Comparison of ENCODE assay signal across 7 mouse cellular contexts in genomic region chr11:78178859-78179437, GRCm38 (mm10). TPM values are rescaled to one million over a fixed set of nuclear protein-coding genes. Genes with fewer than 3 reads are reported as not detected.
DNase-seq lines count a peak whose midpoint lies in the region; ATAC-seq and TF ChIP-seq lines count a peak whose summit lies in the region.

No protein-coding gene starts in this region.

- peak; percentile 86 for DNase-seq in CH12.LX (ENCODE audit: extremely low read depth)
- peak; percentile 76 for DNase-seq in MEL-GATA-1-ER (ENCODE audit: extremely low read depth, low read depth)
- DNase-seq in embryonic facial prominence, embryonic 10.5 days (ENCODE audit: low spot score): peak; percentile 68
- DNase-seq in heart, postnatal 14 days: peak; percentile 46 to 69
- peak; percentile 70 for DNase-seq in layer of hippocampus, adult 9-11 months
- peak; percentile 81 for DNase-seq in lung, postnatal 36 days

- TF ChIP-seq RAD21 in CH12.LX (IDR thresholded peaks at IDR 0.05; ENCODE audit: low read depth, low read length): no peak

- no peaks in the 10 kb centered on the region for H3K9me3 ChIP-seq in CH12.LX (replicated peaks; ENCODE audit: low read length)
- no peaks in the 10 kb centered on the region for H3K9me3 ChIP-seq in embryonic facial prominence, embryonic 10.5 days
- H3K9me3 ChIP-seq in stomach, embryonic 16.5 days (replicated peaks; ENCODE audit: control insufficient read depth, low read length): no peaks in the 10 kb centered on the region

- intact Hi-C loops in heart, postnatal 14 days (cut with DNase I): loop anchor here (2.0 to 5.0 kb wide), 2 partner anchors 120 to 352 kb away; no protein-coding TSS in a partner anchor

- TF ChIP-seq CTCF in CH12.LX (conservative IDR thresholded peaks at IDR 0.05 in 1 of 2, IDR thresholded peaks at IDR 0.05 in 1 of 2; ENCODE audit: low read depth in 2 of 2, low read length in 2 of 2): 0 out of 4 replicates have a peak, but pooled peaks of 1 of the 2 experiments have one; percentile 10

- TF ChIP-seq POLR2A in CH12.LX (IDR thresholded peaks at IDR 0.05; ENCODE audit: low read depth, low read length): peak; percentile 69

- dilution Hi-C loops in CH12.LX (cut with MboI; ENCODE audit: extremely low pct_ligation_motif_present, extremely low pct_unique_long_range_greater_than_20kb, low sequenced_read_pairs): no loop called here

- no peak for ATAC-seq in stomach, embryonic 16.5 days (ENCODE audit: insufficient read depth, low FRiP score)

- WGBS in embryonic facial prominence, embryonic 10.5 days: under 1% methylated on average over 29 of the region's 29 CpGs
- WGBS in stomach, embryonic 16.5 days: 2% methylated on average over 29 of the region's 29 CpGs

- no peak for TF ChIP-seq EP300 in CH12.LX (IDR thresholded peaks at IDR 0.05; ENCODE audit: low read length)

- H3K4me2 ChIP-seq in CH12.LX (ENCODE audit: insufficient read depth, low read depth, poor library complexity, severe bottlenecking): peak overlapping the region; percentile 59
- H3K4me2 ChIP-seq in stomach, embryonic 16.5 days (ENCODE audit: low read depth, low read length): peak overlapping the region; percentile 94

- in situ Hi-C loops in CH12.LX (cut with MboI; ENCODE audit: low pct_ligation_motif_present, low pct_unique_long_range_greater_than_20kb, low sequenced_read_pairs): loop anchor here (5.0 to 10.0 kb wide), 3 partner anchors 122 to 352 kb away; no protein-coding TSS in a partner anchor

- peaks cover 13 to 59% of the 10 kb centered on the region in 2 experiments for H3K4me1 ChIP-seq in CH12.LX (ENCODE audit: control insufficient read depth in 1 of 2, insufficient read depth in 2 of 2)
- H3K4me1 ChIP-seq in embryonic facial prominence, embryonic 10.5 days: peaks cover 73% of the 10 kb centered on the region
- peaks cover 49% of the 10 kb centered on the region for H3K4me1 ChIP-seq in stomach, embryonic 16.5 days (ENCODE audit: control insufficient read depth, insufficient read depth, low read length)

- H3K27me3 ChIP-seq in CH12.LX (replicated peaks): no peaks in the 10 kb centered on the region
- no peaks in the 10 kb centered on the region for H3K27me3 ChIP-seq in embryonic facial prominence, embryonic 10.5 days (replicated peaks; ENCODE audit: low read depth, poor library complexity, severe bottlenecking)
- no peaks in the 10 kb centered on the region for H3K27me3 ChIP-seq in stomach, embryonic 16.5 days (ENCODE audit: control insufficient read depth, insufficient read depth, low read length)

- peaks cover 38% of the 10 kb centered on the region for H3K79me2 ChIP-seq in CH12.LX (replicated peaks; ENCODE audit: control insufficient read depth, extremely low read depth, insufficient read depth, poor library complexity, severe bottlenecking)

- peak overlapping the region; percentile 53 to 72 (median 65) for H3K4me3 ChIP-seq in CH12.LX (replicated peaks in 1 of 3; ENCODE audit: low read depth in 2 of 3, low read length in 2 of 3, poor library complexity in 1 of 3)
- H3K4me3 ChIP-seq in embryonic facial prominence, embryonic 10.5 days: peak overlapping the region; percentile 70
- peak overlapping the region; percentile 70 for H3K4me3 ChIP-seq in stomach, embryonic 16.5 days (replicated peaks; ENCODE audit: low read length)

- peak overlapping the region; percentile 61 for H3K9ac ChIP-seq in CH12.LX (ENCODE audit: insufficient read depth, low read depth)
- H3K9ac ChIP-seq in stomach, embryonic 16.5 days (ENCODE audit: low read length): peak overlapping the region; percentile 88

- peaks cover 26 to 40% of the 10 kb centered on the region in 2 experiments for H3K36me3 ChIP-seq in CH12.LX (replicated peaks in 1 of 2; ENCODE audit: control insufficient read depth in 1 of 2, insufficient read depth in 1 of 2, low read length in 1 of 2)
- peaks cover 41% of the 10 kb centered on the region for H3K36me3 ChIP-seq in embryonic facial prominence, embryonic 10.5 days (replicated peaks)
- peaks cover 8% of the 10 kb centered on the region; the same call in 1 of the 2 replicates for H3K36me3 ChIP-seq in stomach, embryonic 16.5 days (ENCODE audit: control insufficient read depth, insufficient read depth, low read length)

- peak overlapping the region; percentile 94 for H3K27ac ChIP-seq in CH12.LX (ENCODE audit: insufficient read depth, low read depth)
- H3K27ac ChIP-seq in embryonic facial prominence, embryonic 10.5 days (replicated peaks): peak overlapping the region; percentile 92
- H3K27ac ChIP-seq in stomach, embryonic 16.5 days (ENCODE audit: low read length): peak overlapping the region; percentile 99

TF ChIP-seq in CH12.LX, 34 proteins besides CTCF, POLR2A, EP300 and RAD21 (continues in another document):
- TF ChIP-seq USF1 (IDR thresholded peaks at IDR 0.05; ENCODE audit: low read depth, low read length): no peak
- TF ChIP-seq ZC3H11A (IDR thresholded peaks at IDR 0.05; ENCODE audit: low read depth, low read length): no peak
- TF ChIP-seq MEF2A (IDR thresholded peaks at IDR 0.05; ENCODE audit: borderline replicate concordance, low read depth, low read length): peak; percentile 64
- TF ChIP-seq ZKSCAN1 (IDR thresholded peaks at IDR 0.05; ENCODE audit: borderline replicate concordance, low read depth, low read length): no peak; the same call in 1 of the 2 replicates
- TF ChIP-seq USF2 (conservative IDR thresholded peaks at IDR 0.05; ENCODE audit: low read depth, low read length): no peak; the same call in none of the 2 replicates
- TF ChIP-seq MAFK (IDR thresholded peaks at IDR 0.05; ENCODE audit: insufficient replicate concordance, low read length): no peak
- TF ChIP-seq HCFC1 (IDR thresholded peaks at IDR 0.05; ENCODE audit: low read depth, low read length): no peak
- no peak for TF ChIP-seq SMC3 (IDR thresholded peaks at IDR 0.05; ENCODE audit: low read depth, low read length)
- TF ChIP-seq BHLHE40 (IDR thresholded peaks at IDR 0.05; ENCODE audit: low read depth, low read length): peak; percentile 98
- no peak for TF ChIP-seq PAX5 (IDR thresholded peaks at IDR 0.05; ENCODE audit: low read length)
- TF ChIP-seq MXI1 (IDR thresholded peaks at IDR 0.05; ENCODE audit: low read depth, low read length): peak; percentile 95
- no peak for TF ChIP-seq IRF4 (IDR thresholded peaks at IDR 0.05; ENCODE audit: low read depth, low read length)
- TF ChIP-seq POLR2AphosphoS2 (IDR thresholded peaks at IDR 0.05; ENCODE audit: low read depth, low read length): no peak; the same call in 1 of the 2 replicates
- TF ChIP-seq CHD1 (IDR thresholded peaks at IDR 0.05; ENCODE audit: low read depth, low read length): no peak
- no peak for TF ChIP-seq JUND (conservative IDR thresholded peaks at IDR 0.05; ENCODE audit: low read depth, low read length)
- TF ChIP-seq NELFE (IDR thresholded peaks at IDR 0.05; ENCODE audit: low read depth, low read length): no peak
- no peak; the same call in 1 of the 2 replicates for TF ChIP-seq TBP (conservative IDR thresholded peaks at IDR 0.05; ENCODE audit: low read depth, low read length)
- TF ChIP-seq E2F4 (IDR thresholded peaks at IDR 0.05; ENCODE audit: insufficient replicate concordance, low read depth, low read length): no peak
- peak; percentile 83; the same call in 1 of the 2 replicates for TF ChIP-seq MYC (IDR thresholded peaks at IDR 0.05; ENCODE audit: low read depth, low read length)
- no peak; the same call in 1 of the 2 replicates for TF ChIP-seq ZMIZ1 (IDR thresholded peaks at IDR 0.05; ENCODE audit: low read depth, low read length)
- TF ChIP-seq SIN3A (IDR thresholded peaks at IDR 0.05; ENCODE audit: low read length): no peak; the same call in 1 of the 2 replicates

RNA-seq across cellular contexts. Expression of gene Tlcd1, which starts 2.4 kb away (rescaled TPM):
- total RNA-seq in CH12.LX (2012; rRNA removed) (16.4 and 20.3 TPM in 2 replicates), CH12.LX (2014; rRNA removed) (18.2 and 20.3 TPM in 2 replicates)
- 15.6 and 19.1 TPM in 2 replicates for polyA plus RNA-seq in CH12.LX (2012; ENCODE audit: insufficient read length, low read depth)
- polyA plus RNA-seq in embryonic facial prominence, embryonic 10.5 days (2016; fragmentation: Nextera tagmentation; extraction: Ambion mirVana): 8.8 and 9.2 TPM in 2 replicates
- total RNA-seq in heart, postnatal 14 days (2021): 1 to 10 TPM; 6.5 to 7.6 TPM
- 32.5 and 32.8 TPM in 2 replicates for polyA plus RNA-seq in stomach, embryonic 16.5 days (2015; fragmentation: Nextera tagmentation; extraction: Ambion mirVana)

RNA-seq across cellular contexts. Expression of gene Nek8, which starts 2.5 kb away (rescaled TPM):
- total RNA-seq in CH12.LX (2012; rRNA removed): 6.7 and 7.4 TPM in 2 replicates
- total RNA-seq in CH12.LX (2014; rRNA removed): 6.1 and 7.1 TPM in 2 replicates
- 8.3 and 9.9 TPM in 2 replicates for polyA plus RNA-seq in CH12.LX (2012; ENCODE audit: insufficient read length, low read depth)
- polyA plus RNA-seq in embryonic facial prominence, embryonic 10.5 days (2016; fragmentation: Nextera tagmentation; extraction: Ambion mirVana): 13.5 and 15.3 TPM in 2 replicates
- 1 to 10 TPM; 4.8 to 6.2 TPM for total RNA-seq in heart, postnatal 14 days (2021)
- polyA plus RNA-seq in stomach, embryonic 16.5 days (2015; fragmentation: Nextera tagmentation; extraction: Ambion mirVana): 16.7 and 19.0 TPM in 2 replicates

RNA-seq across cellular contexts. Expression of gene Rpl23a, which starts 4.4 kb away (rescaled TPM):
- total RNA-seq in CH12.LX (2012; rRNA removed): 3,714 and 3,939 TPM in 2 replicates
- 3,235 and 3,361 TPM in 2 replicates for total RNA-seq in CH12.LX (2014; rRNA removed)
- polyA plus RNA-seq in CH12.LX (2012; ENCODE audit: insufficient read length, low read depth): 2,992 and 3,119 TPM in 2 replicates
- 1,123 and 1,138 TPM in 2 replicates for polyA plus RNA-seq in embryonic facial prominence, embryonic 10.5 days (2016; fragmentation: Nextera tagmentation; extraction: Ambion mirVana)
- total RNA-seq in heart, postnatal 14 days (2021): 100 to 1,000 TPM; 776 to 812 TPM
- polyA plus RNA-seq in stomach, embryonic 16.5 days (2015; fragmentation: Nextera tagmentation; extraction: Ambion mirVana): 1,025 and 1,263 TPM in 2 replicates

RNA-seq across cellular contexts. Expression of gene Rab34, which starts 9.3 kb away (rescaled TPM):
- total RNA-seq in CH12.LX (2012; rRNA removed) (0.17 and 0.25 TPM in 2 replicates), CH12.LX (2014; rRNA removed) (0.50 TPM in 1 of 2 replicates, not detected in the other)
- 0.49 and 1.4 TPM in 2 replicates for polyA plus RNA-seq in CH12.LX (2012; ENCODE audit: insufficient read length, low read depth)
- polyA plus RNA-seq in embryonic facial prominence, embryonic 10.5 days (2016; fragmentation: Nextera tagmentation; extraction: Ambion mirVana): 107 and 123 TPM in 2 replicates
- total RNA-seq in heart, postnatal 14 days (2021): 10 to 100 TPM; 14.2 to 17.8 TPM
- 88.3 and 90.9 TPM in 2 replicates for polyA plus RNA-seq in stomach, embryonic 16.5 days (2015; fragmentation: Nextera tagmentation; extraction: Ambion mirVana)

RNA-seq across cellular contexts. Expression of gene Traf4, which starts 13.6 kb away (rescaled TPM):
- total RNA-seq in CH12.LX (2012; rRNA removed): 47.9 and 55.9 TPM in 2 replicates
- 17.1 and 20.8 TPM in 2 replicates for total RNA-seq in CH12.LX (2014; rRNA removed)
- 52.9 and 68.7 TPM in 2 replicates for polyA plus RNA-seq in CH12.LX (2012; ENCODE audit: insufficient read length, low read depth)
- polyA plus RNA-seq in embryonic facial prominence, embryonic 10.5 days (2016; fragmentation: Nextera tagmentation; extraction: Ambion mirVana): 151 and 157 TPM in 2 replicates
- 10 to 100 TPM; 10.3 to 11.2 TPM for total RNA-seq in heart, postnatal 14 days (2021)
- 50.9 and 55.1 TPM in 2 replicates for polyA plus RNA-seq in stomach, embryonic 16.5 days (2015; fragmentation: Nextera tagmentation; extraction: Ambion mirVana)
